Mouse (Mus musculus) midbrain, embryonic 16.5 days (tissue): ENCODE data around the gene Pkp4. TPM values are rescaled to one million over a fixed set of nuclear protein-coding genes. Genes with fewer than 3 reads are reported as not detected.

Experiments used
- ATAC-seq: fragments of 200-750 bp; cut with Nextera tagmentation; 2 replicates; pipeline ENCODE4 v1.8.0; 2017; ENCODE audit warnings: moderate TSS enrichment
- H3K27ac ChIP-seq: fragments of 300-500 bp; sonication (generic); 2 replicates; pipeline ENCODE4 v1.5.1; 2014; ENCODE audit warnings: mild to moderate bottlenecking, low read length, mixed read lengths
- H3K27me3 ChIP-seq: fragments of 300-500 bp; sonication (generic); 2 replicates; pipeline ENCODE4 v1.6.1; 2014; ENCODE audit warnings: low read depth, low read length, mixed read lengths; ENCODE audit not compliant: control insufficient read depth, insufficient read depth
- H3K36me3 ChIP-seq: fragments of 300-500 bp; sonication (generic); 2 replicates; pipeline ENCODE4 v1.6.1; 2014; ENCODE audit warnings: mild to moderate bottlenecking, low read length, moderate library complexity, mixed read lengths; ENCODE audit not compliant: control insufficient read depth, insufficient read depth
- H3K4me1 ChIP-seq: fragments of 300-500 bp; sonication (generic); 2 replicates; pipeline ENCODE4 v1.6.1; 2014; ENCODE audit warnings: mild to moderate bottlenecking, low read length, mixed read lengths; ENCODE audit not compliant: control insufficient read depth, insufficient read depth
- H3K4me2 ChIP-seq: fragments of 300-500 bp; sonication (generic); 2 replicates; pipeline ENCODE4 v1.6.1; 2014; ENCODE audit warnings: mild to moderate bottlenecking, low read length, mixed read lengths
- H3K4me3 ChIP-seq: fragments of 300-500 bp; sonication (generic); 2 replicates; pipeline ENCODE4 v1.5.1; 2014; ENCODE audit warnings: low read depth, mild to moderate bottlenecking, low read length, moderate library complexity, mixed read lengths
- H3K9ac ChIP-seq: fragments of 300-500 bp; sonication (generic); 2 replicates; pipeline ENCODE4 v1.6.1; 2014; ENCODE audit warnings: low read depth, low read length, mixed read lengths
- H3K9me3 ChIP-seq: fragments of 300-500 bp; sonication (generic); replicated peaks from 2 replicates; pipeline ENCODE4 v1.6.1; 2014; ENCODE audit warnings: mild to moderate bottlenecking, low read length, mixed read lengths; ENCODE audit not compliant: control insufficient read depth, poor library complexity, severe bottlenecking
- WGBS: fragments of 180-500 bp; shearing (Covaris S2); extraction: QIAGEN DNeasy Blood & Tissue Kit; methylation state at CpG from one replicate; pipeline ENCODE4 v1.1.7; 2014; 5-methylcytosine and 5-hydroxymethylcytosine counted together
- polyA plus RNA-seq: library from polyadenylated mRNA; unstranded; fragments of >200 nt; fragmentation: Nextera tagmentation; extraction: Ambion mirVana; gene quantifications from 2 replicates; pipeline ENCODE4 v1.2.1, GENCODE M21; 2015

The Pkp4 gene
- polyA plus RNA-seq, 1 experiment from 2014 or later, result 27.1 TPM

- Histone ChIP-seq H3K27me3 (no peaks in the 10 kb centered on the region), H3K9ac (no peak overlapping the region), H3K4me2 (no peak overlapping the region), H3K9me3 (no peaks in the 10 kb centered on the region), H3K4me1 (no peaks in the 10 kb centered on the region), H3K27ac (no peak overlapping the region), H3K36me3 (no peaks in the 10 kb centered on the region), H3K4me3 (no peak overlapping the region)
- ATAC-seq, result no peak
- 84% methylated on average over 1 of the region's 1 CpGs for WGBS
Measured at GRCm38 (mm10) chr2:59396555-59396954, 235.9 kb downstream of the Pkp4 start.

- Histone ChIP-seq H3K9me3 (no peaks in the 10 kb centered on the region), H3K27me3 (no peaks in the 10 kb centered on the region), H3K4me3 (no peak overlapping the region), H3K4me1 (no peaks in the 10 kb centered on the region), H3K4me2 (no peak overlapping the region), H3K9ac (no peak overlapping the region), H3K36me3 (no peaks in the 10 kb centered on the region), H3K27ac (no peak overlapping the region)
- no peak for ATAC-seq
Measured at GRCm38 (mm10) chr2:59397531-59397930, 236.9 kb downstream of the Pkp4 start.

GRCm38 (mm10) chr2:59400901-59401378, 240.3 kb downstream of the Pkp4 start:
- Histone ChIP-seq H3K9ac (no peak overlapping the region), H3K9me3 (no peaks in the 10 kb centered on the region), H3K27me3 (no peaks in the 10 kb centered on the region), H3K27ac (no peak overlapping the region), H3K4me3 (no peak overlapping the region), H3K36me3 (no peaks in the 10 kb centered on the region), H3K4me2 (no peak overlapping the region), H3K4me1 (no peaks in the 10 kb centered on the region)
- ATAC-seq, result no peak
- 67% methylated on average over 2 of the region's 2 CpGs for WGBS

DNA sequence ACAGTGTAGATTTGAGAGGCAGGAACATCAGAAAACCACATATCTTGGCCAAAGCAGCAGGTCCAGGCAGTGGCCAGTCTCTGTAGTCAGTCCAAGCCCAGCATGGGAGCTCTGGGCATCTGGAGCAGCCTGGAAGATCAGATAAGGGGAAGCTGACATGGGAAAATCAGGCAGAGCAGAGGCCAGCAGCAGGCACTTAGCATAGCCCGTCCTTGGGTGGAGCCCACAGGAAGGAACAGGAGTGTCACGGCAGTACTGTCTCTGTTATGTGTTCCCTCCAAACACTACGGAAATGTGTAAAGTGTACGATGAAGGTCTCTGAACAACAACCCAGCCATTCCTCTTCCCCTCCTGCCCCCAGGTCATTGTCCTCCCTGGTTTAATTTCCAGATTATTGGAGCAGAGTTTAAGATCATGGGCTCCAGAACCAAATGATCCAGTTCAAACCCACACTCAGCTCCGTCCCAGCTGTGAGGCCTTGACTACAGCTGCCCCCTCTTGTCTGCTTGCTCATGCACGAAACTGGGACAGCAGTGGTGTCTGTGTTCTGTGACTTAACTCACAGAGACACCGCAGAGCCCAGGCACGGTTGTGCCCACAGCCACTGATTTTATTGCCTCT, 241.3 kb downstream of the Pkp4 start:
- 77% methylated on average over 8 of the region's 8 CpGs for WGBS
- no peak overlapping the region for H3K9ac ChIP-seq
- H3K27ac ChIP-seq, result peak overlapping the region; percentile 40
- H3K27me3 ChIP-seq, result no peaks in the 10 kb centered on the region
- no peak overlapping the region for H3K4me3 ChIP-seq
- no peak for ATAC-seq
- H3K36me3 ChIP-seq, result no peaks in the 10 kb centered on the region
- no peaks in the 10 kb centered on the region for H3K4me1 ChIP-seq
- H3K9me3 ChIP-seq, result no peaks in the 10 kb centered on the region
- no peak overlapping the region for H3K4me2 ChIP-seq

DNA sequence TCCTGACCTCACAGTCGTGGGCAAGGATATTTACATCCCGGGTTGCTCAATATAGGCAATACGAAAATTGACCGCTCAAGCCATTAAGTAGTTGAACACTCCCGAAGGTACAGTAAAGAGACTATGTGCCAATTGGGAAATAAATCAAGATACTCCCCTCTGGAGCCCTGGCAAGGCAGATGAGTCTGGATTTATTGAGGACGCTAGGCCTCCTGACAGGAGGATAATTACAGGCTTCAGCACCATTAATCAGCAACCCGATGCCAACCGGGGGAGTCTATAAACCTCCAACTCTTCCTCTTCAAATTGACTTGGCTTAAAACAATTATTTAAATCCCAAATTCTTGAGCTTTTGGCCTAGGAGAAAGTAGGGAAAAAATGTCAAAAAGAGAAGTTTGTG, 243.4 kb downstream of the Pkp4 start:
- Histone ChIP-seq H3K9me3 (no peaks in the 10 kb centered on the region), H3K4me2 (no peak overlapping the region), H3K27me3 (no peaks in the 10 kb centered on the region), H3K4me1 (no peaks in the 10 kb centered on the region), H3K36me3 (no peaks in the 10 kb centered on the region), H3K4me3 (no peak overlapping the region), H3K9ac (no peak overlapping the region), H3K27ac (no peak overlapping the region)
- WGBS, result 89% methylated on average over 8 of the region's 8 CpGs
- ATAC-seq, result no peak

Other genes with a start within 250 kb of the Pkp4 start
- 8.0 and 9.4 TPM in 2 replicates for gene Ccdc148, start 167 bp upstream of the Pkp4 start, polyA plus RNA-seq